Mouse (Mus musculus): Measurements from ENCODE around the gene Zfp324.
A peak's percentile ranks its signal among the peaks of the same experiment; 100 is the strongest.

Gene Zfp324

DNA sequence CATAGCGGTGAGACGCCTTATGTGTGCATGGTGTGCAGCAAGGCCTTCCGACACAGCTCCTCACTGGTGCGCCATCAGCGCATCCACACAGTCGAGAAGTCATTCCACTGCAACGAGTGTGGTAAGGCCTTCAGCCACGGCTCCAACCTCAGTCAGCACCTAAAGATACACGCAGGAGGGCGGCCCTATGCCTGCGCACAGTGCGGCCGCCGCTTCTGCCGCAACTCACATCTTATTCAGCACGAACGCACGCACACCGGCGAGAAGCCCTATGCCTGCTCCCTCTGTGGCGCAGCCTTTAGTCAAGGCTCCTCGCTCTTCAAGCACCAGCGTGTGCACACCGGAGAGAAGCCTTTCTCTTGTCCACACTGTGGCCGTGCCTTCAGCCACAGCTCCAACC is 5.3 kb downstream of the Zfp324 start:
- DNase-seq: no peak

DNA sequence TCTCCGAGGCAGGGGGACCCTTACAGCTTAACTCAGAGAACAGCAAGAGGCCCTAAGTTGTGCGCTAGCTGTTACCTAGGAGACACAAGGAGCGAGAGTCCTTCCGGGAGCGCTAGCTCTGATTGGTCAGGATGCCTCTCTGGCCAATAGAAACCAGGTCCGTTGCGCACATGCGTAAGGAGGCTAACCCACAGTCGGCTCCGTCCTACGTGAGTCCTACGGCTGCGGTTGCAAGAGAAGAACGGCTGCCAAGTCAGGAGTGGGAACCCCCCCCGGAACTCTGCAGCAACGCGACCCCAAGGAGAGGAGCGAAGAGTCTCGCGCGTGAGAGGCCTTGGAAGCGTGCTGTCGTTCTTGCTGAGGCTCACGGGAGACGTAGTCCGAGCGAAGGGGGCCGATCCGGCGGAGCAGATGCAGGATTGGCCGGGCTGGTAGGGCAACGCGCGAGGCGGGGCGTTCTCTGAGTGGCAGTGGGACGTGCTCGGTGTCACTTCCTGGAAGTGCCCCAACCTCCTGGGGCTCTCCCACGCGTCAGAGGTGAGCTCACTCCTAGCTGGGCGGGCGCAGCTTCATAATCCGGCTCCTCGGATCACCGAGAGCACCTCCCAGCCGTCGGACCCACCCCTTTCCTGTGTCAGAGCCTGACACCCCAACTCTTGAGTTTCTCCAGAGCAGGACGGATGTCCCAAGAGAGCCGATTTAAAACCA is 12.2 kb downstream of the Zfp324 start, which contains the start of gene Zfp446:
Zfp446 (plus strand) TSS at position 167 of the 708 bp plus-strand sequence.
- DNase-seq: peak; percentile 99

DNA sequence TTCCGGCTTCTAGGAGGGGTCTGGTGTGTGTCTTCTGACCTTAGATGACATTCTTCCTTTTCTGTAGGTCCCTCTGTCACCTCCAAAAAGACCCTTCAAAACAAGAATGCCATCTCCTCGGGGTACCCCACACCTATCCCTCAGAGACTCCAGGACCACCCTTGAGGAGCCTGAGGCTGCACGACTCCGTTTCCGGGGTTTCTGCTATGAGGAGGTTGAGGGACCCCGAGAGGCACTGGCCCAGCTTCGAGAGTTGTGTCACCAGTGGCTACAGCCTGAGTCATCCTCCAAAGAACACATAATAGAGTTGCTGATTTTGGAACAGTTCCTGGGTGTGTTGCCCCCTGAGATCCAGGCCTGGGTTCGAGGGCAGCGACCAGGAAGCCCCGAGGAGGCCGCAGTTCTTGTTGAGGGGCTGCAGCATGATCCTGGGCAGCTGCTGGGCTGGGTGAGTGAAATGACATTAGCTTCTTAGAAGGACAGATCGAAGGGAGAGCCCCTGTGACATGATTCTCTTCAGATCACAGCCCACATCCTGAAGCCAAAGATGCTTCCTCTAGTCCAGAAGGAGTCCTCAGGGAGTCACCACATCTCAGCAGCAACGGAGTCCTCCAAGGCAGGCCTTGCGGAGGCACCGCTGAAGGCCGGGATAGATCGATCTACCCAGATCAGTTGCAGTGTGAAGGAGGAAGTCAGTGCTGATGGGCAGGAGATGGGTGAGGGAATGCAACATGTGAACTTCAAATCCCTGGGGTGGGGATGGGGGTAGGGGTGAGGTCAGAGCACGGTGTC is 13.5 kb downstream of the Zfp324 start:
- no peak for DNase-seq

DNA sequence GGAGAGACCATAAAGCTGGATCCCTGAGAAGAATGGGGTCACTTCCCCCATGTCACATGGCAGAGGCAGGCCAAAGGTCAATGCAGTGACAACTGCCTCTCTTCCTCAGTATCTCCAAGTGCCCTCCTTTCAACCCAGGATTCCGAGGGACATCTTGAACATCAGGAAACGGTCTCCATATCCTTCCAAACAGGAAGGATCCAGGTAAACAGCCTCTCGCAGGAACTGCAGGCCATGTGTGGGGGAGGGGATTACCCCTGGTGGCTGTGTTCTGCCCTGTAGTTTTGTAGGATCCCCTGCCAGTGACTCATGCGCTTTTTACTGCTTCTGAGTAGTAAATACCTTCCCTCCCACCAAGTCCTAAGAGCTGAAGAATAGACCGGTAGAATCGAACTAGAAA is 14.1 kb downstream of the Zfp324 start:
- no peak for DNase-seq

DNA sequence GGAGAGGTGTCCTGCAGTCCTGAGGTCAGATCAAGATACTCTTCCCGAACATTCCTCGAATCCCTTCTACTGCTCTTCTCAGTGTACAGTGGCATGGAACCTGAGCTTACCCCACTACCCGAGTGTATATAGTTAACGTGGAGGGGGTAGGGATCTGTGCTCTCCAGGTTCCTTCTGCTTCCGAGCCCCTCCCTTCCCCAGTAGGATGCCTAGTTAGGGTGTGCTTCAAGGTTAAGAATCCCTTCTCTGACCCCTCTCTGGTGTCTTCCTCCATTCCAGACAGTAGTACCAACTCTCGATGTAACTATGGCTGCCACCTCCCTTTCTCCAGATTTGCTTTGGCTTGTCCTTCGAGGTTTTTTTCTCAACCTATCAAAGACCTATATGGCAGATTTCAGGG is 14.7 kb downstream of the Zfp324 start:
- DNase-seq: no peak

DNA sequence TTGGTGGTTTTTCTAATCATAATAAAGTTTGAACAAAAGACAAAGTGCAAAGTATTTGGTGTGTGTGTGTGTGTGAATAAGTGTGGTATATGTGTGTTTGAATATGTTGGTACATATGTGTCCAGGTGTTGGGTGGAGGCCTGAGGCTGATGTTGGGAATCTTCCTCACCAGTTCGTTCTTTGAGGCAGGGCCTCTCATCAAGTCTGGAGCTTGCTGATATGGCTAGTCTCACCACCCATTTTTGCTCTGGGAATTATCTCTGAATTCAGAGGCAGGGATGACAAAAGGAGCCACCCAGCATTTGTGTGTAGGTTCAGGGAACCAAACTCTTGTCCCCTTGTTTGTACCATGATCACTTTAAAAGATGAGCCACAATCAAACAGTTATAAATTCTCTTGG is 20.1 kb downstream of the Zfp324 start:
- DNase-seq: no peak

DNA sequence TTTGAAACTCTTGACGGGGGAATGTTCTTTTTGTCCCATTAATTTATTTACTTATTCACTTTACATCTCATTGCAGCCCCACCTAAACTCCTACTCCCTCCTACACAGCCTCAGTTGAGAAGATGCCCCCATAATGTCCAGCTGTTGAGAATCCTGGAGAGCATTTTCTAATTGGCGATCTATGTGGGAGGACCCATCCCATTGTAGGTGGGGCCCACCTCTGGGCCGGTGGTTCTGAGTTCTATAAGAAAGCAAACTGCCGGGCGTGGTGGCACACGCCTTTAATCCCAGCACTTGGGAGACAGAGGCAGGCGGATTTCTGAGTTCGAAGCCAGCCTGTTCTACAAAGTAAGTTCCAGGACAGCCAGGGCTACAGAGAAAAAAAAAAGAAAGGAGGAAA is 21.3 kb downstream of the Zfp324 start:
- DNase-seq: no peak

DNA sequence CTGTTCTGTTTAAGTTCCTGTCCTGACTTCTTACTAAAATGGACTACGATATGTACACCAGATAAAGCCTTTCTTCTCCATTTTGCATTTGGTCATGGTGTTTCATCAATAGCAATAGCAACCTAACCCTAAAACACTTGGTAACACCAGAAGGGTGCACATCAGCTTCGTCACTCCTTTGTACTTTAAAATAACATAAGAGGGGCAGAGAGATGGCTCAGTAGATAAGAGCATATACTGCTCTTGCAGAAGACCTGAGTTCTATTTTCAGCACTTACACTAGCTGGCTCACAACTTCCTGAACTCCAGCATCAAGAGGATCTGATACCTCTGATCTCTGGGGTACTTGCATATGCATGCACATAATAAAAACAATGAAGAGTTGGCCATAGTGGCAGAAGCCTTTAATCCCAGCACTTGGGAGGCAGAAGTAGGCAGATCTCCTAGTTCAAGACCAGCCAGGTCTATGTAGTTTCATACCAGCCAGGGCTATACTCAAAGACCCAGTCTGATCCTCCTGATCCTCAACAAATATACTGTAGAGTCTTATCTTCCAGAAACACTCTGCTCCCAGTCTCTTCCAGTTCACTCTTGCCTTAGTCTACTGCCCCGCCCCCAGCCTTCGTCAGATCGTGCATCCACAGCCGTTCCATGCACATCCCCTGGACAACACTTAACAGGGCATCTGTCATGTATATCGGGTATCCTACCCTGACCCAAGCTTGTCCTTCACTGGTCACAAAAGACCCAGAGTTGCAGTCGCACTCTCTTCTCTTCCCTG is 22.0 kb downstream of the Zfp324 start:
- DNase-seq: no peak

DNA sequence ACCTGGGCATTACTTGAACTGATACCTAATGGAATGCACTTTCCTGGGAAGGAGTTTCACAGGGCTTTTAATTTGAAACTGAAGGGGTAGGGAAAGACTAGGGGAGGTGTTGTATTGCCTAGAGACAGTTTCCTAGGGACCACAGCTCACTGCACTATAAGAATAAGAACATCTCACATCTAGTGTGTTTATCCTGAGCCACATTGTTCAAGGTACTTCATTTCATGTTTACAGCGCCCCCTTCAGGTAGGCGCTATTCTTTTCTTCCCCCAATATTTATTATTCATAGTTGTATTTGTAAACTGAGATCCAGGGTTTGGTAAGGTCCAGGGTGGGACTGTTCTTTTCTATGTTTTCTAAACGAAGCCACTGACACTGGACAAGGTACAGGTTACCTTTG is 26.6 kb downstream of the Zfp324 start:
- DNase-seq: no peak

DNA sequence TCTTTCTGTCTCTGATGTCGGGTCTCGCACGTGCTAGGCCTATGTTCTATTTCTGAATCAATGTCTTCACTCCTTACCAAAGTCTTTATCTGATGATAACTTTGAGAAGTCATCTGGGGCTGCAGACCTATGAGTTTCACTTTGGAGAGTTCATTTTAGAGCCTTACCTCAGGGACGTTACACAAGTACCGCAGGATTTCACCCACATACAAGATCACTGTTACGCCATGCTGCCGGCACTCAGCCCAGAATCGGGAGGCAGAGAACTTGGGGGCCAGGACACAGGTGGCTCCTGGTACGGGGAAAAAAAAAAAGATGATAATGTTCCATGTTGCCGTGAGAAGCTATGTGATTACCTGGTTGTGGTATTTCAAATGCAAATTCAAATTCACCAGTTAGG is 27.5 kb downstream of the Zfp324 start:
- no peak for DNase-seq

DNA sequence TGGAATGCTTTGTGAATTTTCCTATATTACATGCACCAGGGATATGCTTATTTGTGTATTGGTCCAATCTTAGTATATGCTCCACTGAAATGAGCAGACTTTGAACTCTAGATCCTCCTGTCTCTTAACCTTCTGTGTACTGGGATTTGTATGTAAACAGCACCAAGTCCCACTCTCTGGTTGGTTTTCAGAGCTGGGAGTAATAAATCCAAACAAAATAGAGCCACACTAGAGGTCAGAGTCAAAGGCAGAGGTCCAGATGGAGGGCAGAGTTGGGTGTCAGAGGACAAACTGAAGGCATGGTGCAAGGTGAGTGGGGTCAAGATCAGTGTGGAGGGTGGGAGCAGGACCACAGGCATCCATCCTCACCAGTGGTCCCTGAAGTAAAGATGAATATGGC is 30.2 kb downstream of the Zfp324 start:
- DNase-seq: no peak

DNA sequence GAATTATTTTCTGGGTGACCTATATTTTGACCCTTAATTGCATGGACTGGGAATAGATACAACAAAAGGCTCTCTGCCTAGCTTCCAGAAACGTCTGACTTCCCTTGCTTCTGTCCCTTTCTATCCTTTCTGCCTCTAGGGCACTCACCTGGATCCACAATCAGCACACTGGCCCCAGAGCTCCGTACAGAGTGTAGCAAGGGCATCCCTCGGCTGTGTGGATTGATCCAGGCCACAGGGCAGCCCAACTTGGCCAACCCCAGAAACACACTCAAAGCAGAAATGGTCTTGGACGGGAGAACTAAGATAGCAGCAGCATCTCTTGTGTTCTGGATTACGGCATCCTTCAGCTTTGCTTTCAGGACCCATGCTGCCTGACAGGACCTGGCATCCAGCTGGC is 31.6 kb downstream of the Zfp324 start:
- no peak for DNase-seq

DNA sequence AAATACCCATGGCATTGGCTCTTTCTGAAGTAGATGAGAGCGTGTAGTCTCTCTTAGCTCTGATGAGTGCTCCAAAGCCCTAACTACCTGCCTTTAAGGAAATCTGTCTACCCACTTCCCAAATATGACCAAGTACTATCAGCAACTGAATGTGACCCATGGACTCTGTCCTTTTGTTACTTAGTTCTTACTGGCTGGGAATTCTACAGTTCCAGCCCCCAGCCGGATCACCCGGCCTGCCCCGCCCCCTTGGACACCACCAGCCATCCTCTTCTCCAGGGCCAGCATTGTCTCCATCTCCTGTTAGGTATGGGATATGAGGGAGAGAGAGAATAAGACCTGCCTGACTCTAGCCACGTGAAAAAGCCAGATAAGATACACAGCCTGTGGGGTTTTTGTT is 32.4 kb downstream of the Zfp324 start, which contains the start of gene Slc27a5:
Slc27a5 (minus strand) TSS at position 140 of the 400 bp plus-strand sequence.
- no peak for DNase-seq

DNA sequence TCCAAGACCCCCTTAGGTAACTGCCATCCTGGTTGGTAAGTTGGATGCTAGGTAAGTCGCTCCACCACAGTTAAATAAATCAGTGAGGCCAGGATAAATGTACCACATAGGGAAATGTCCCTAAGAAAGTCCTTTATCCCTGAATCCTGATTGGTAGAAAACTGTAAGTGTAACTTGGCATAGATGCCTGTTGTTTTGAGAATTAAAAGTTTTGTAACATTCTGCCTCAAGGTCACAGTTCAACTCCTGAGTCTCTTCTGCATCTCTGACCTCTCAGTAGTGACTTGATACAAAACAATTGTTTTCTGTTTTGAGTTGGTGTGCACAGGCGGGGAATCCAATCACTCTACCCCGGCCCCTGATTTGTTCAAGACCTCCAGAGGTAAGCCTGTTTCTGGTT is 33.2 kb downstream of the Zfp324 start, which contains the start of gene Trim28:
Trim28 (plus strand) TSS at position 264 of the 400 bp plus-strand sequence.
- no peak for DNase-seq

DNA sequence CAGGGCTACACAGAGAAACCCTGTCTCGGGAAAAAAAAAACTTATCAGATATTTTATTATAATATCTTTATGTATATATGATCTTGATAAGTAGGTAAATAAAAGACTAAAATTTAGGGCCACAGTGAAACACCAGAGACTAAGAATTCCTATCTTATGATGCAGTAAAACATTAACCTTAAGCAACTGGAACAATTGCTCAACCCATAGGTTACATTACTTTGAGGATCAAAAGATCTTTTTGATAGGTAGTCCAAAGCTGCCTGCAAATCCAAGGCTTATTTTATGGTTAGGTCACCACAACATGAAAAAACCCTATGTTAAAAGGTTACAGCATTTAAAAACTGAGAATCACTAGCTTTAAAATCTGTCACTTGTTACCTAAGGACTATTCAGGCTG is 35.9 kb downstream of the Zfp324 start:
- no peak for DNase-seq

DNA sequence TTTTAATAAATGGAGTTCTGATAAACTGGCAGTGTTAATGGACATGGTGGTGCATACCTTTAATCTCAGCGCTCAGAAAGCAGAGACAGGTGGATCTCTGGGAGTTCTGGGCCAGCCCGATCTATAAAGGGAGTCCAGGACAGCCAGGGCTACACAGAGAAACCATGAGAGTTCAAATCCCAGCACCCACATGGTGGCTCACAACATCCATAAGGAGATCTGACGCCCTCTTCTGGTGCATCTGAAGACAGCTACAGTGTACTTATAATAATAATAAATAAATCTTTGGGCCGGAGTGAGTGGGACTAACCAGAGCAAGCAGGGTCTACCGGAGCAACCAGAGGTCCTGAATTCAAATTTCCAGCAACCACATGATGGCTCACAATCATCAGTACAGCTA is 37.7 kb downstream of the Zfp324 start:
- no peak for DNase-seq

DNA sequence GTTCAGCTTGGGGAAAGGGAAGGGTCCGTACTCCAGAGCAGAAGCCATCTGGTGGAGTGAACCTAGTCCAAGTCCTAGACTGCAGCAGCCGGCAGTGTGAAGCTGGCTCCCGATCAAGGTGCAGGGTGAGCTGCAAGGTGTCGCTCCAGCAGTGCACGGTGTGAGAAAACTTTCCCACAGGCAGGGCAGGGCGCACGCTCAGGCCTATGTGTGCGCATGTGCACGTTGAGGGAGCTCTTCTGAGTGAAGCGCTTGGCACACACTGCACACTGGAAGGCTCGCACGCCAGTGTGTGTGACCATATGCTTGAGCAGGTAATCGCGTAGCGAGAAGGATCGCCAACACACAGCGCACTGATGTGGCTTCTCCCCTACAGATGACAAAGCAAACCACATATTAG is 40.4 kb downstream of the Zfp324 start:
- peak; percentile 35 for DNase-seq

DNA sequence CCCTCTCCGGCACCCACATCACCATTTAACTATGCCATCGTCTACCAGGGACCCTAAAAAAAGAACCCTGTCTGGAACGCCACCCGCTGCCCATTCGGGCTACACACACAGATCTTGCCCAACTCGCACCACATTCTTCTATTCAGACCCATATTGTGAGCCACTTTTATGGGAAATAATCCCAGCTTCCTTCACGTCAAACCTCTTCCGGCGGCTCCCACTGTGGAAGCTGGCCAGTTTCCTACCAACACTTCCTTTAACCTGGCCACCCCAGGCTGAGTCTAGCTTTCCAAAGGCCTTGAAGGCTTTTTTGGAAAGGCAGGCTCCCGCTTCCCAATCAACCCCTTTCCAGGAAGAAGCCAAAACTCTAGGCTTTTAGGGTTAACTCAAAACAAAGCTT is 40.9 kb downstream of the Zfp324 start:
- no peak for DNase-seq

DNA sequence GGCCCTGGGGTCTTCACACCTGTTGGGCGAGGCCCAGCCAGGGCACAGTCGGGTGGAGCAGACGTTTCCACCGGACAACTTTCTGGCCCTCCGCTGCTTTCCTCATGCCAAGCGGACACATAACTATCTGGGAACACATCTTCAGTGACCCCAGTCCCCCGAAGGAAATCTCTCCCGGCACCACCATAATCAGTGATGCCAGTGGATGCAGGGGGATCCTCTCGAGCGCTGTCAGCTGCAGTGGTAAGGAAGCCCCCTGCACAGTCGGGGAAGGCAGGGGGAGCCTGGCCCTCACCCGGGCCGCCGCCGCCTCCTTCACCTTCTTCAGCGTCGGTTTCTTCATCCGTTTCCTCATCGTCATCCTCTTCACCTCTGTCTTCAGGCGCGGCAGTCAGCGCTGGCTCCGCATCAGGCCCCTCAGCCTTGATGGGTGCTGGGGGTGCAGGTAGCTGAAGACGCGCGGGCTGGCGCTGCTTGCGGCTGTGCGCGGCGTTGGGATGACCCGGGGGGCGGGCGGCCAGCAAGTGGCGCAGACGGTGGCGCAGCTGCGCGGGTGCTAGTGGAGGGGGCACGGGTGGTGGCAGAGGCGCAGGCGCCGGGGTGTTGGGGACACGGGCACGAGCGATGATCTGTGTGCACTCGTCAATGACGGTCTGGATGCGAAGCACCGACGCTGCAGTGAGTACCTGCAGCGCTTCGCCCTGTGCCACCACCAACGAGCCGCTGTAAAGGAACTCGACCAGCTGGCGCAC is 41.9 kb downstream of the Zfp324 start:
- no peak for DNase-seq

DNA sequence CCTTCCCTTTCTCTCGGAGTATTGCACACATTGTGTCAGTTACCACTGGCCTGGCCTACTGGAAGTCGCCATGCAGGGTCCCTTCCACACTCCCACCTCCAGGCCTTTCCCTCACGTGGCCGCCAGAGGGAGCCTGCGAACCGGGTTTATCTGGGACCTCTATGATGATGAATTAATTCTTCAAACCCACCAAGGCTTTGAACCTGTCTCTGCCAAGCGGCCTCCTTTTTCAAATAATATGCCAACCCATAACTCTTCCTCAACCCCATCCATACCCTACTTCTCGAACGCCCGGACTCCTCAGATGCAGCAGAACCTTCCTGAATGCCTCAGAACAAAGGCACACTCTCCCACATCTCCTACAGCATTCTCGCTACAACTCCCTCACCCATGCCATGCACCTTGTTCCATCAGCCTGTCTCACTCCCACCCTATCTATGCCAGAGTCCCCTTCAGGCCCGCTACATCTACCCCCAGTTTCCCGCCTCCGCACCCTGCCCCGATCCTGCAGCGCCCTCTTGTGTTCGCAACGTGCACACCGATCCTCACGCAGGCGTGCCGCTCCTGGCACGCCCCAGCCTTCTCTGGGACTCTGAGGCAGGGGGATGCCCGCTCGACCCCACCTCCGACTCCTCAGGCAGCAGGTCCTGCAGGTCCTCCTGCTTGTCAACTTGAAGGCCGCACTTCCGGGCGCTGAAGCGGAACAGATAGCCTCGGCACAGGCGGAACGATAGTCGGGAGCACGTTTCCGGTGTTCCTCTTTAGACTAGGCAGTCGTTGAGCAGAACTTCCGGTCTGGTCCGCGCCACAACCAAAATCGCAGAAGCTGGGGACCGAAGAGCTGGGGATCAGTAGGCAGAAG is 43.7 kb downstream of the Zfp324 start:
- peak; percentile 91 for DNase-seq

DNA sequence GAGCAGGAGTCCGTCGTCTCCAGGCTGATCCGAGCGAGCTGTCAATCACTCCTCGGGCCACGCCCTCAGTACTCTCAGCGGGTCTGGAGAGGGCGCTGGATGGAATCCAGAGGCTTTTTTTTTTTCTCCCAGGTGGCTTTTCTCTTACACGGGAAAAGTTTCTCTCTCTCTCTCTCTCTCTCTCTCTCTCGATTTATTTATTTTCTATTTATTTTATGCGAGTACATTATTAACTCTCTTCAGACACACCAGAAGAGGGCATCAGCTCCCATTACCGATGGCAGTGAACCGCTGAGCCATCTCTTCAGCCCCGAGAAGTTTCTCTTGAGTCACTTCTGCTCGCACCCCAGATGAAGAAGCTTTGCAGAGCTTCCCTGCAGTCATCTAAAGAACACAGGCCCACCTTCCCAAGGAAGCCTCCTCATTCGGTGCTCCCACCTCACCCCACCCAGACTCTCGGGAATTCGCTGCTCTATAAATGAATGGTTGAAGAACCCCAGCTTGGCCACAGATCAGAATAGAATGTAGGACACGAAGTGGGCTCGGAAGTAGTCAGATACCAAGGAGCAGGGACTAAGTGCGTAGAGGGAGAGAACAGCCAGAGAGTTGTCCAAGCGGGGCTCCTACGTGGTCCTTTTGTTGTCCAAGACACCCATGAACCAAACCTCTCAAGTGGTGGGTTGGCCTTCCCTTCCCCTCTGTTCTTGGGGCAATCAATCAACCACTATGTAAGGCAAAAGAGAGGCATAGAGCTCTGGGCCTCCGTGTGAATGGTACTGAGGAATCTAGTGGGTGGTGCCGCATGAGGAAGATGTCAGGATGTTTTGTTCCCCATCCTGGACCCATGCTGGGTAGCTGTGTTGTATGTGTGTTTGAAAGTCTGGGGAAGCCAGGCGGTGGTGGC is 44.6 kb downstream of the Zfp324 start, which contains the start of gene Zbtb45:
Zbtb45 (minus strand) TSS at position 30 of the 904 bp plus-strand sequence.
- no peak for DNase-seq
